Mouse (Mus musculus) right cerebral cortex, postnatal 10 days (tissue): ENCODE measurements at regions not wholly inside any gene's neighbourhood (a gene's known extent, or its start where the extent isn't known, plus 50 kb on each side); places are given as distances from the start of the nearest gene placed in this dataset.

Source experiments
- DNase-seq, 2 experiments: peaks; one replicate each; pipeline ENCODE4 v3.0.0; 2021; ENCODE audit warnings: low spot score in 2 of 2

- DNase-seq, result no peak
Measured at GRCm38 (mm10) chr7:137750741-137751140, 313.3 kb downstream of the Glrx3 start.

DNA sequence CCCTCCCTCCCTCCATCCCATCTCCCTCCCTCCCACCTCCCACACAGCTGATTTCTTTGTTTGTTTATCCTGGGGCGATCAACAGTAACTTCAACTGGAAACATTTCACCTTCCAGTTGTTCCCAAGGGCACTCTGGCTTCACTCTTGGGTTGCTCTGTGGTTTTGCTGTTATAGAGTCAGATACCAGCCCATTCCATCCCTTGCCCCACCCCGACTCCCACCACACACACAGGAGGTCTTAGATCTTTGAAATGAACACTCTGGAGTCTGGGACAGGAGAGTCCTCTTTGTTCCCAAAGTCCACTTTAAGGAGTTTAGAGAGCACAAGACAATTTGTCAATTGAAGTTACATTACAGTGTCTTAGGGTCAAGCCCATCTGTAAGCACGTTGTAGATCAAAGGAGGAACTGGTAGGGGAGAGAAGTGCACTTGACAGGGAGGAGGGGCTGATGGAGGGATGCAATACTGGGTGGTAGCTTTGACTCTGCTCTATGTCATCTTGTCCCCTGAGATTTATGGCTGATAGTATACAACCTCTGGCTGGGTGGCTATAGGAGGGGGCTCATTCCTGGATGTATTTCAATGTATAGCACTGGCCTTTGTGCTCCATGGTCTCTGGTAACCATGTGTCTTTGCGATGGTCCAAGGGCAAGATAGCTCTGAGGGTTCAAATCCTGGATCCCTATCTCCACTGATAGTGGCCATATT is 313.9 kb downstream of the Glrx3 start:
- DNase-seq, result no peak

DNA sequence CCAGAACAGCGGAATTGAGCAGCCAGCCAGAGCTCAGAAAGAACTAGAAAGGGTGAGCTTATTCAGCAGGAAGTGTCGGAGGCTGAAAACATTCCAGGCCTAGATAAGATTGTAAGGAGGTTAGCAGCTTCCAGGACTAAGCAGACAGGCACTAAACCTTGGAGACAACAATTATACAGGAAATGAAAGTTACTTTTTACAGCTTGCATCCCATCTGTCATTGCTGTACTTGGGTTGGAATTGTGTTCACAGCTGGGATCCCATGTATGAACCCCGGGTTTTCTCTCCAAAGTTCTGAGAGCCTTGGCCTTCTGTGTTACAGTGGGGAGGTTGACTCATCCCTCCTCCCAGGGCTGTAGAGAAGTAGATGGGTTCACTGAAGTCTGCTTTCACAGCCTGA is 328.5 kb downstream of the Glrx3 start:
- DNase-seq, result no peak

- DNase-seq, result no peak
Measured at GRCm38 (mm10) chr7:137766721-137767120, 329.3 kb downstream of the Glrx3 start.

DNA sequence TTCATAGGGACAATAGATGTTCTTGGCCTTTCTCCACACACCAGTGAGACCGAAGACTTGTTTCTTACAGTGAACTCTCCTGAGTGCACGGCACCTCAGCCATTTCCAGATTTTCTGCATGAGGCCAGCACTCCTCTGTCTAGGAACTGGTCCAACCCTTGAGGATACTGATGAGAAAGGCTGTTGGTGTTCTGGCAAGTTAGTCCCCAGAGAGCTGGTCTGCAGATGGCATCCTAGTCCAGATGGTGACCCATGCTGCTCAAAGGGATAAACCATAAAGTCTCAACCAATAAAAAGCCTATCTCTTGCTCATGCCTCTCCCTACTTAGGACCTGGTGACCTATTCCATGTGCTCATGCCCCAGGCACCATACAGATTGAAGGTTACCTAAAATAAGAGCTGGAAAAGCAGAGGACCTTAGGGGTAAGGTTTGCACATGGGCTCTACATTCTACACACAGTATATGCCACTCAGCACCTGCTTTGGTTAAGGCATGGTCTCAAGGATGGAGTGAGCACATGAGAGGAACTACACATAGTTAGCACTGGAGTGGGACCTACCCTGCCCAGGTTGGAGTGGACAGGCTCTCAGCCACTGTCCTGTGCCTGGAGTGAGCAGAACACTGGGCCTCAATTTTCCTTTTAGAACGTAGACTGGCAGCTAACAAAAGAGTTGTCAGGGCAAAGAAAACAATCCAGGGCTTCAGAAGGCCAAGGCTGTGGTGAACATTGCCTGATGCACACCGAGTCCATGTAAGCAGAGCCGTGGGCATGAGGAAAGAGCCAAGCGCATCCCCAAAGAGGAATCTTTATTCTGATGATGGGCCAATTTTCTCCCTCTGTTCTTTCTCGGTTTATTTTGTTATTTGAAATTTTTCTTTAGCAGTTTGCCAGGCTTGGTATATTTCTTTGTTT is 335.9 kb downstream of the Glrx3 start:
- DNase-seq, result no peak

DNA sequence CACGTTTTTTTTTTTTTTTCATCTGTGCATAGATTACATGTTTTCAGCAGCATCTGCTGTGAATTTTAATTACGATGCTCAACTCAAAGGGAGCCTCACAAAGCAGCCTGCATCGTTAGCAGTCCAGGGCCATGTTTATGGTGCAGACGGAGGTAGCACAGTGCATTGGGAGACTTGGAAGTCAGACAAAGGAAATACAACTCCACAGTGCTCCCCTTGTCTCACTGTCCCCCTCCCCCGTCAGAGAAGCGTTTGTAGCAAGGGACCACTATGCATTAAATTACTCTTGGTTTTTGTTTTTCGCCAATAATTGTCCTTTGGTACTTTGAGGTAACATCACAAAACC is 336.5 kb downstream of the Glrx3 start:
- peak in 1 of 2 experiments; percentile 36 for DNase-seq

- no peak for DNase-seq
Measured at GRCm38 (mm10) chr7:137783954-137784353, 346.5 kb downstream of the Glrx3 start.

DNA sequence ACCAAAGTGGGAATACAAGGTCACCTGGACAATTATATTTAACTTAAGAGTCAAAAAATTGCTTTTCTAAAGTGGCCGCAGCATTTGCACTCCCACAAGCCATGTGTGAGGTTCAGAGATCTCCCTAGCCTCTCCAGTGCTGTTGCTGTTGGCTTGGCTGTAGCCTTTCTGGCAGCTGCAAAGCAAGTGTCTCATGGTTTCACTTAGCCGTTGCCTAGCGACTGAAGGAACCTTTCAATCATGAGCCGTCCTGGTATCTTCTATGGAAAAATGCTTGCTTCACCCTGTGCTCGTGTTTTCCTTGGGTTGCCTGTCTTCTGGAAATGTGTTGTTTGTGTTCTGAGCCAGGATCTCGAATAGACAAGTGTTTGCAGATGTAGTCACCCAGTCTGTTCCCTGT is 367.9 kb downstream of the Glrx3 start:
- DNase-seq, result peak; percentile 60 to 74

DNA sequence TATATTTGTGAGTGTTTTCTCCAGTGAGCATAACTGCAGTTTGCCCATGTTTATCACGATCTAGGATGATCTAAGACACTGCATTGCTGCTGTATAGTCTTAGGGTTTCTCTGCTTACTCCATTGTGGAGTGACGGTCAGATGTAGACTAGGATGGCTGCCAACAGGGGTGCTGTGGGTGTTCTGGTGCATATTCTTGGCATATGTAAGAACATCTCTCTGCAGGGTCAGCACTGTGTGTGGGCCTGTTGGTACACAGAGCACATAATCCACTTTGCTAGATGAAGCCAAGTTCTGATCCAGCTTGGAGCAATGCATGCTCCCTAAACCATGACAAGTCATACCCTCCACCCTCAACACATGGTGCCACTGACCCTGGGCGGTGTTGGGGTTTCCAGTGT is 375.4 kb downstream of the Glrx3 start:
- no peak for DNase-seq

- no peak for DNase-seq
Measured at GRCm38 (mm10) chr7:137840520-137840919, 403.1 kb downstream of the Glrx3 start.

DNA sequence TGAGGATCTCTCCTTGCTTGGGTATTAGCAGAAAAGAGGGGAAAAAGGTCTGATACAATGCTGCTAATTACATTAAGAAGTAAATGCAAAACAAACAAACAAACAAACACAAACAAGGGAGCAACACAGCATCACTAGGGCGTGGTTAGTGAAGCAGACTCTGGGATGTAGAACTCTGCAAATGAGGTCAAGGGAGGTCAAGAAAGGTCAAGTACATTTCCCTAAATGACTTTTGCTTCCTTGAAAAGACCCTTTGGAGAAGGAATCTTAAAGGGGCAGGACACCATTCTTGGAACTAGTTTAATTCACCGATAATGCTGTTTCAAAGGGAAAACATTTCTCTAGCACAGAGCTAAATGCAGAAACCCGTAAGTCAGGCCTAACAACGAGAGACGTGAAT is 403.6 kb downstream of the Glrx3 start:
- DNase-seq, result no peak

DNA sequence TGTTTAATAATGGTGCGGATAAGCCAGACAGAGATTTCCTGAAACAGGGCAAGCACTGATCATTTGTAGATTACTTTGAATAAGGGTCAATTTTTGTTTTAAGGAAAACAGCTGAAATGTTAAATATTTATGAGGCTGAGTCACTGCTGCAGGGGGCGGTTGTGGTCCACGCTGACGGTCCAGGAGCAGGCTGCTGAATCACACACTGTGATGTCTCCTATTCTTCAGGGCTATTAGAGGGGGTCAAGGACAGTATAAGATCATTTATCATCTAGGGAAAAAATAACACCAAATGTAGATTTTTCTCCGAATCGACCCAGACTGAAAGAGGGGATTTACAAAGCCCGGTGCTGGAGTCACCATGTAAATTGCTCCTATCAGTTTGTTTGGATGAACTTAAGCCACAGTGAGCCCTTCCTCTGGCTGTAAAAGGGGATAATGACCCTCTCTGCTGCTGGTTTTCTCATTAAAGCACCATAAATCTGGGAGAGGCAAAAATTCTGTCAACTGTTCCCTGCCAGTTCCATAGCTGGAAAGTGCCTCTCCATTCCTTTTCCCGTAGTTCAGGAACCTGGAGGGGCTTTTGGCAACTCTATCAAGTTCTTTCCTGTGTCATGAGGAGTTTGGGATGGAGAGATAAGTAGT is 404.2 kb downstream of the Glrx3 start:
- DNase-seq, result no peak

DNA sequence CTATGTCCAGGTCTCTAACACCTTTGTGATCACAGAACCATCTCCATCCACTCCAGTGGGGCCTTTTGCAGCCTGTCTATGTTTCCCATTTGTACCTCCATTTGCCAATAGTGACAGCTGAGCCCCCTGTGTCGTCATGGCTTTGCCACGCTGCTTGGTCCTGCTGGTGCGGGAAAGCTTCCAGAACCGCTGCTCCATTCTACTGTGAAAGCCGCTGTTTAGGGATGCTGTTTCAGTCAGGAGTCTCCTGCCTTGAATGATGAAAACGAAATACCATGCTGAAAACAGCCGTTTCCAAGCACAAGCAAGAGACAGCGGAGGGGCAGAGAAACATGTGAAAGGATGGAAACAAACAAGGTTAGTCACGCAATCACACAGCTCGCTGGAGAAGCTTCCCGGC is 410.4 kb downstream of the Glrx3 start:
- peak; percentile 35 to 53 for DNase-seq

GRCm38 (mm10) chr7:137851061-137851460 is 413.6 kb downstream of the Glrx3 start:
- DNase-seq, result no peak

- no peak for DNase-seq
Measured at GRCm38 (mm10) chr7:137859681-137860080, 422.3 kb downstream of the Glrx3 start.

- DNase-seq, result no peak
Measured at GRCm38 (mm10) chr7:137860520-137860919, 423.1 kb downstream of the Glrx3 start.

DNA sequence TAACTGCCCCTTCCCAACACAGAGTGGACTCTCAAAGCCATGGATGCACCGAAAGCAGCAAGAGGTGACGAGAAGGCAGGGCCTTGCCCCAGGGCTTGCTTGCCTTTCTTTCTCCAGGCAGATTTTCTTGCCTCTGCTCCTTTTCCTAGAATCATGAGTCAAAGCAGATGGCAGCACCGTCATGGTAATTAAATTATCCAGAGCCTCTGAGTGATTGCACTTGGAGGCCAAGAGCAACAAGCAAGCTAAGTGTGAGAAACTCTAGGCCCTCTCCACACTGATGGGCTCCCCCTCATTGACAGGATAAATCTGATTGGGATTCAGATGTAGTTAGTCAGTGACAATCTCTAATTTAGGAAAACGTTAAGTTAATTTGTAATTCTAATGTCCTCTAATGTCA is 427.5 kb downstream of the Glrx3 start:
- no peak for DNase-seq

DNA sequence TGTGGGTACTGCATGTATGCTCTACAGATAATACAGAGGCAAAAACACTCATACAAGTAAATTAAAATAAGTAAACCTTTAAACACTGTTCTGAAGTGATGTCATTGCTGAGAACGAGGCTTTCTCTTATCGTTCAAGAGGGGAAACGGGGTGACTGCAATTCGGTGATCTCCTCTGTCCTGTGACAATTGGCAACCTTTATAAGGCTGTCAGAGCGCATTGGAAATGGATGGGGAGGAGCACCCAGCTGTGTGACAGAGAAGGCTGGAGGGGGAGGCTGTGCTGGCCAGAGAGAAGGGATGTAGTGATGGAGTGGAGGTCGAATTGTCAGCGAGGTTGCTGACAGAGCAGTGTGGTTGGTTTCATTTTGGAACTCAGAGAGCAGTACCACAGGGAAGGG is 428.0 kb downstream of the Glrx3 start:
- DNase-seq, result no peak

DNA sequence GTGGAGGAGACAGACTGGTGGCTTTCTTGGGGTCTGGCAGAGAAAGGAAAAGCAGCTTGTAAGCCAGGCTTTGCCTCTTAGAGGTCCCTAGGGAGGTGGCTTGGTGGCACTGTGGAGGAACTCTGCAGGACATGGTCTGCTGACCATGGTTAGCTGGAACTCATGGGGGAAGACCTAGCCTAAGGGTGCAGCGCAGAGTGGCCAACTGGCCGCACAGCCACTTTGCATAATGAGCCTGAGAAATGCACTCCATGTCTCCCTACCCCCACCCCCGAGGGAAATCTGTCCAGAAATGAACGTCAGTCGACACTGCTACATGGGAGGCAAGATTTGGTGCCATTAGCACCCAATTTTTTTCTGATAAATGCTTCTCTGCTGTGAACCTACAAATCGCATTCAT is 429.5 kb downstream of the Glrx3 start:
- no peak for DNase-seq

GRCm38 (mm10) chr7:137868501-137868900 is 431.1 kb downstream of the Glrx3 start:
- DNase-seq, result no peak

- no peak for DNase-seq
Measured at GRCm38 (mm10) chr7:137875306-137875705, 437.9 kb downstream of the Glrx3 start.

DNA sequence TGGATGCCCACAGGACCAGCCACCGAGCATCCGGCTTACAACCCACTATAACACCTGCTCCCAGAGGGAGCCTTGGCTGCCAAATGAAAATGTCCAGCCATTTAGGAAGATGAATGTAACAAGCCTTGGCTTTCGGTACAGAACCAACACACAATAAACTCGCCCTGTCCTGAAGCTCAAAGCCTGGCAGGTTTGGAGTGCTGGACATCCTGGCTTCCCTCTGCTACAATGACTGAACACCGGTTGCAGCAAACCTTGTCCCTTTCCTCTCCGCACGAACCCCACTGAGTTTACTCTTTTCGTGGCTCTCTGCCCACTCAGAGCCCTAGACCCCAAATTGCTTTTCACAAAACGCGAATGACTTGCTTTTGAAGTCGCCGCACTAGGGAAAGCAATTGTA is 441.9 kb downstream of the Glrx3 start:
- no peak for DNase-seq

DNA sequence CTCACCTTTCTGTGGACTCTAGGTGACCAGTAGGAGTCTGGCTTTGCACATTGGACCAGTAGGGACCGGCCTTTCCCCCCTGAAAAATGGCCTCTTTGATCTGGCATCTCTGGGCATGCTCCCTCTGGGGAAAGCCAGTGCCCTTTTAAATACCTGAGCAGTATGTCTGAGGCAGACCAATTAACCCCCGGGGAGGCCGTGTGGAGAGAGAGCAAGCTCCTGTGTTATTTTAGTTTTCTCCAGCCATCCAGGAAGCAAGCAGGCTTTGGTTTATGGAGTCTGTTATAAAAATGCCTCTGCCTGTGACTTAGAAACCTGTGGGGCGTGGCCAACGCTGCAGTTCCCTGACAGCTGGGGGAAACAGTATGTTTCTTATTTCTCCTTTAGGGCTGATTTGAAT is 445.5 kb downstream of the Glrx3 start:
- DNase-seq, result no peak
